Mouse (Mus musculus) T-helper 1 cell (primary cell): ENCODE measurements around the gene Psmd5.
"Not testable (repeated sequence)": the region's sequence is repeated elsewhere in the genome, so short reads cannot be mapped to it uniquely, and the experiment has no call there.

ENCODE experiments used
- in situ Hi-C: fragments of 300-600 bp; cut with MboI, MseI; formaldehyde crosslinking; loops from one replicate; pipeline ENCODE4 v1.15.1; 2025; ENCODE audit warnings: high pct_unique_total_duplicates

The Psmd5 gene

DNA sequence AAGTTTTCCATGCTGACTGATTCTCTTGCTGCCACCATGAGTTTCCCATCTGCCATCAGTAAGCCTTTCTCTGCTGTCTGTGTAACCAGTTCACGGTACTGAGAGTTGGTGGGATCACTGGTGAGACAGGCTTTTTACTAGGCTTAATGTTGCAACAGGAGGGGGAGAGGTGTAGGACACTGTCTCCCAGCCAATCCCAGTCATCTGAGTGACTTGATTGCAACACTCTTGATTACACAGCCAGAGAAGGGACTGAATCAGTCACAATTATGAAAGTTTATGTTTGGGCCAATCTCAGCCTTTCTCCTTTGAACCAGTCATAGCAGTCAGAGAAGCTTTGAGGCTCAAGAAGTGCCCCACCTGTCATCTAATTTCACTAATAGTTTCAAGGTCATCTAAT, 46.7 kb downstream of the Psmd5 start:
- in situ Hi-C loops, result loop anchor here (5.0 kb wide), 1 partner anchor 44 kb away; the partner anchor contains the start of genes Cutal and Psmd5

DNA sequence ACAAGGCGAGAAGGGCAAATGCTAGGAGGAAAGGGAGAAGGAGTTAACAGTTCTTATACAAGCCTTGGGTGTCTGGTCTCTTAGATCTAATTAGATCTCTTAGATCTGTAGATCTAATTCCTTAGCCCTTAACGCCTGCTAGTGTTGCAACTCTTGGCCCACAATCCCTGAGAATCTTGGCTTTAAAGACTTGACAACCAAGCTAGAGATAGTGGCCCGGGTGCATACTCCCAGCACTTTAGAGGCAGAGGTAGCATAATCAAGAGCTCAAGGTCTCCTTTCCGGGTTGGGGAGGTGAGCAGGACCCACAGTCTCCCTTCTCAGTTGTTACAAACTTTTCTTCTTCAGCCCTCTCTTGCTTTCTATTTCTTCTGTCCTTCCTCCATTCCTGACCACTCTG, 47.2 kb downstream of the Psmd5 start:
- in situ Hi-C loops, result loop anchor here (5.0 kb wide), 1 partner anchor 45 kb away; the partner anchor contains the start of genes Cutal and Psmd5

DNA sequence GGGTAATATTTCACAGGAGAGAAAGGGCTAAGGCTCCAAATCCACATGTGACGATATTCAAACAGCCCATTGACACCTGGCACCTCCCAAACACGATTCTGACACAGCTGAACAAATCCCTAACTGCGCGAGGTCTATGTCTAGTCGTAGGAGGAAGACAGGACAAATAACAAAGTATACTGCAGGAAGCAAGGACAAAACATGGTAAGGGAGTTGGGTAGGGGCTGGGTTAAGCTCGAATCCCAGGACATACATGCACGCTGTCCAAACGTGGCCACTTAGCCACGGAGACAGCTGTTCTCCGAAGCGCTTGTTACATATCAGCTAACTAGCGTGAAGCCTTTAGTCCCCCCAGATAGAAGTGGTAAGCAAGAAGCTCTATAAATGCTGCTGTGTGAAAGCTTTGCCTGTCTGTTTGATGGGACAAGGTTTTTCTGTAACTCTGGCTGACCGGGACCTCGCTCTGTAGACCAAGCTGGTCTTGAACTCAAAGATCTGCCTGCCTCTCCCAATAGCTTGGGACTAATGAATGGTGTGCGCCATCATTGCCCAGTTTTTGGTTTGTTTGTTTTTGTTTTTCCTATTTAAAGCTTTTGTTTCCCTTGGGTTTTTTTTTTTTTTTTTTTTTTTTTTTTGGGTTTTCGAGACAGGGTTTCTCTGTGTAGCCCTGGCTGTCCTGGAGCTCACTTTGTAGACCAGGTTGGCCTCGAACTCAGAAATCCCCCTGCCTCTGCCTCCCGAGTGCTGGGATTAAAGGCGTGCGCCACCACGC, 48.1 kb downstream of the Psmd5 start:
- in situ Hi-C loops, result loop anchor here (5.0 kb wide), 1 partner anchor 46 kb away; the partner anchor contains the start of genes Cutal and Psmd5

DNA sequence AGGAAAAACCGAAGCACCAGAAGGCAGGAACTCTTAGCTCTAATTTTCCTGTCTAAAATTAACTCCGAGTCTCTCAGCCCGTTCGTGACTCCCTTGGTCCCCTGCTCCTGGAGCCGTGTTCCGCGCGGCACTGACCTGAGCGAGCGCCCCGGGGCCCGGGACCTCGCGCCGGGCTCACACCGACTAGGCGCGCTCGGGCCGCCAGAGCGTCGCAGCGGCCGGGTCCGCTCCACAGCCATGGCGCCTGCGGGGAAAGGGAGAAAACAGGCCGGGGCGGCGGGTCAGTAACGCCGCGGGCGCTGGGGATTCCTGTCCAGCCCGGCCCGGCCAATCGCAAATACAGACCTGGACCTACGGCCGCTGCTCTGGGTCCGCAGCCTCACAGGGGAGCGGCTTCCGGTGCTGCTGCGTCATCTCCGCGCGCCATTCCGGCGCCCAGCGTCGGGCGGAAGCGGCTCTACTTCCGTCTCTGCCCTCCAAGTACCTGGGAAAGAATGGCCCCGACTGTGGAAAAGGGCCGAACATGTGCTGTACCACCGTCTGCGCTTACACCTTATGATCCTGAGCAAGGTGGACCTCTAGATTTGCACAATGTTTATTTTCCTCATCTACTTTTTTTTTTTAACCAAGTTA, 48.8 kb downstream of the Psmd5 start, which contains the start of gene Fbxw2:
Gene Fbxw2 (minus strand): TSS at position 485 of the 633 bp plus-strand sequence.
- in situ Hi-C loops, result loop anchor here (5.0 kb wide), 1 partner anchor 46 kb away; the partner anchor contains the start of genes Cutal and Psmd5

DNA sequence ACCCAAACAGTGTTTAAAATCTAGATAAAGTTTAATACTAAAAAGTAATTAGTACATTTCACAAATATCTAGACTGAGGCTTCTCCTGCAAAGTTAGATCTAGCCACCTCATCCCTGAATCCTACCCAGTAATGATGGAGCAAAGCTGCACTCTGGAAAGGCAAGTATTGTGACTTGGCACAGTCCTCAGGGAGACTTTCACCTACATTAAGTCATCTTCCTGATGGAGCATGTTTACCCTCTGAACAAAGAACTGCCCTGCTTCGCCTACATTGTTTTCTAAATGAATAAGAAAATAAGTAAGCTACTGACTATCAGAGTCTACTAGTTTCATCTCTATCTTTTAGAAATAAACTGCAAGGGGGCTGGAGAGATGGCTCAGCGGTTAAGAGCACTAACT, 56.3 kb downstream of the Psmd5 start:
- in situ Hi-C loops, result no loop called here

DNA sequence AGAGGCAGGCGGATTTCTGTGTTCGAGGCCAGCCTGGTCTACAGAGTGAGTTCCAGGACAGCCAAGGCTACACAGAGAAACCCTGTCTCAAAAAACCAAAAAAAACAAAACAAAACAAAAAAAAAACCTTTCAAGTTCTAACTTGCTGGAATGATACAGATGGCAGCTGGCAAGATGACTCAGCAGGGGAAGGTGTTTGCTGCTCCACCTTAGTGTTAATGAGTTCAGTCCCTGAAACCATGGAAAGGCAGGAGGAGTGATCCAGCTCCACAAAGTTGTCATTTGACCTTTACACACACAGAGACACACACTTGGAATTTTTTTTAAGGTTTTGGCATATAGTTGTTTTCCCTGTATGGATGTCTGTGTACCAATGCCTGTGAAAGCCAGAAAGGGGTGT, 58.9 kb downstream of the Psmd5 start:
- in situ Hi-C loops, result not testable (repeated sequence)

DNA sequence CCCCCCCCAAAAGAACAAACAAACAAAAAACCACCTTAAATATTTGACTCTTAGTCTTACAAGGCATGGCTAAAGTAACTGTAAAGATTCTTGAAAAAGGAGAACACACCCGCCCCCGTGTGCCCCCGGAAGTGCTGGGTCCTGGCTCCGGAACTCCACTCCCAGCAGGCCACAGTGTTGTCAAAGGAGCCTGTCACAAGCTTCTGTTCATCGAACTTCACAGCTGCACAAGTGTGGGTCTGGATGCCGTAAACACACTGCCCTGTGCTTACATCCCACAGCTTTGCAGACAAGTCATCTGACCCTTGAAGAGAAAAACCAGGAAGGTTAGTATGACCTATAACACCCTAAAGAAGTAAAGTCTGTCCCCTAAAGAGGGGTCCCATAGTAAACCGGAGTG, 62.1 kb downstream of the Psmd5 start:
- in situ Hi-C loops, result no loop called here

DNA sequence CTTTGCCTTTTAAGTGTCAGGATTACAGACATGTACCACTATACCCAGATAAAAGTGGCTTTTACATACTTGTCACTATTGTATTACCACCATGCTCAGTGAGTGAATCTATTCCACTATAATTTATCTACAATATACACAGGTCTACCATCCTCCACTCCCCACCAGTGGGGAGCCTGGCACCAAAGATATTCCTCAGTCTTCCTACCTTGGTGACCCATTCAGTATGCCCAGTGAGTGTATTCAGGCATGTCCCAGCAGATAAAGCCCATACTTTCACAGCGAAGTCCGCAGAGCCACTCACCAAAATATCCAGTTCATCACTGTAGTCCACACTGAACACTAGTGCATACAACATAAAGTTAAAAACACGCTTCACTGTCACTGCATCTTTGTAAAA, 64.0 kb downstream of the Psmd5 start:
- in situ Hi-C loops, result no loop called here

DNA sequence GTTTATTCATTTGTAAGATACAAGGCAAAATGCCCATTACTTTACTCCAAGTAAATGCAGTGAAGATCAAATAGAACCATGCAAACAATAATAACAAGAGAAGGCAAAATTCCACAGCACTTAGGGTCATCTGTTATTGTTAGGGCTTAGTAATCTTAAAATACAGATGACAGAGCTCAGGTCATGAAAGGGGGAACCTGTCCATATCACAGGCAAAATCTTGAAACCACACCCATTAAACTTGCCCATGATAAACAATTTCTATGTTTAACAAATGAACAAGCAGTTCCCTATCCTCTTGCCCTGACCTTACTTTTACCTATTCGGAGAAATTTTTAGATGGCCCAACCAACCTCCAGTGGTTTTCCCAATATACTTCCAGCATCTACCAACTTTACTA, 65.2 kb downstream of the Psmd5 start:
- in situ Hi-C loops, result no loop called here

DNA sequence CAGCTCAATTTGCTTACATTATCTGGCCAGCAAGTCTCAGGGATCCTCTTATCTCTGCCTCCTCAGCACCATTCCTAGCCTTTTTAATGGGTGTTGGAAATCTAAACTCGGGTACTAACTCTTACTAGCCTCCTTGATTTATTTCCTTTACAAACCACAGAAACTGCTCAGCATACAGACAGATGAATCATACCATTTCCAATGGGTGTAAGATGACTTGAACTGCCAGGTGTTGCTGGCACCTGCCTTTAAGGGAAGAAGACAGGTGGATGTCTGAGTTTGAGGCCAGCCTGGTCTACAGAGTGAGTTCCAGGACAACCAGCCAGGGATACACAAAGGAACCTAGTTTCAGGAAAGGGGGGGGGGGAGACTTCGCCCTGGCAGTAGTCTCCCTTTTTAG, 66.7 kb downstream of the Psmd5 start:
- in situ Hi-C loops, result no loop called here

DNA sequence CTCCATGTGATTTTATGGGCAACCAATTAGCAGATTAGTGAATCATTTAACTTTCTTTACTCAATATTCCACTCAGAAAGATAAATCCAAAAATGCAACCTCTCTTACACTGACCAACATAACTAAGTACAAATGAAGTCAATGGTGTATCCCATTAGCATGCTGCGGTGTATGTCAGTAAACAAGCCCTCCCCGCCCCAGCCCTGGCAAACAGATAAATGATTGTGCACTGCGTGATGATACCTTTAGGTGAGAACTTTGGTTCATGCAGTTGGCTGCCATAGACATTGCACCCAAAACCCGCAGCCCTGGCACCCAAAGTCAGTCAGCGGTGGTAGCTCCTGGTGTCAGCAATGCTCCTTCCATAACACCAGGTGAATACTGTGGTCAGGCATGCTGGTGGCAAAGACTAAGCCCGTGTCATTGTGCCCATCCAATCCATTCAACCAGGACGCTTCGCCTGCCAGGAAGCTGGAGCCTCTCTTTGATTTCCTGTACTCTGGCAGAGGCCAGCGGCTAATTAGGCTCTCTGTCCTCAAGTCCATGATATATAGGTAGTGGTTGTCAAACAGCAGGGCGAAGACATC, 69.3 kb downstream of the Psmd5 start:
- in situ Hi-C loops, result no loop called here

DNA sequence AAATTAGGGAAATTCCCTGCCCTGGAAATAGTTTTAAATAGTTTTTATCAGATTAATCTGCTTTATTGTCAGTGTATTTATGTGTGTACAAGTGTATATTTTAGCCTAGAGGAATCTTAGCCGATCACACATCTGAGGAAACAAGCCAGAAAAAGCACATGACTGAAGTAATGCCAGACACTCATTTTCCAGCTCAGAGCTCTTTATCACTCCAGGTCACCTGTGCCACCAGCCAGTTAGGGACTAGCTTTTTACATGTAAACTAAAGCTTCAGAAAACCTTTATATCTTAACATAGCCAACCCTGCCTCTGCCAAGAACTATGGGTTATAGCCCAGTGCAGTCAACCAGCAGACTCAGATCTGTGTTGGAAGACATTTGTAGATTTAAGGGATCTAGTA, 70.0 kb downstream of the Psmd5 start:
- in situ Hi-C loops, result no loop called here

DNA sequence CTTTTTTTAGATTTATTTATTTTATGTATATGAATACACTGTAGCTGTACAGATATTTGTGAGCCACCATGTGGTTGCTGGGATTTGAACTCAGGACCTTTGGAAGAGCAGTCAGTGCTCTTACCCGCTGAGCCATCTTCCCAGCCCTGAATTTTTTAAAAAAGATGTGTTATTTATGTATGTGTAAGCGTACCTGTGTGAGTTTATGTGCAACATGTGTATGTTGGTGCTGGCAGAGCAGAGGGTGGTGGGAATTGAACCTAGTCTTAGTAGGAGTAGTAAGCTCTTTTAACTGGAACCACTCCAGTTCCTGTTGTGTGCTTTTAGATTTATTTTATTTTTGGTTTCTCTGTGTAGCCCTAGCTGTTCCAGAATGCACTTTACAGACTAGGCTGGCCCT, 70.6 kb downstream of the Psmd5 start:
- in situ Hi-C loops, result no loop called here

DNA sequence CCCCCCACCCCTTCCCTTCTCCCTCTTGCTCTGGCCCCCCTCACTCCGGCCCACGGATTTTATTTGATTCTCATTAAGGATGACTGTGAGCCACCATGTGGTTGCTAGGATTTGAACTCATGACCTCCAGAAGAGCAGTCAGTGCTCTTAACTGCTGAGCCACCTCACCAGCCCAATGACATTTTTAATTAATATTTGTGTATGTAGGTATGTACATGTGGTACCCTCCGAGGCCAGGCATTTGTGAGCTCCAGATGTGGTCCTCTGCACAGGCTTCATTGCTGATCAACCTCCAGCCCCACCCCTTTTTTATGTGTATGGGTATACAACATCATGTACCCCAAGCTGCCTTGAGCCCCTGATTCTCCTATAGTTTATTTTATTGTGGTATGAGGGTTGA, 71.0 kb downstream of the Psmd5 start:
- in situ Hi-C loops, result no loop called here

DNA sequence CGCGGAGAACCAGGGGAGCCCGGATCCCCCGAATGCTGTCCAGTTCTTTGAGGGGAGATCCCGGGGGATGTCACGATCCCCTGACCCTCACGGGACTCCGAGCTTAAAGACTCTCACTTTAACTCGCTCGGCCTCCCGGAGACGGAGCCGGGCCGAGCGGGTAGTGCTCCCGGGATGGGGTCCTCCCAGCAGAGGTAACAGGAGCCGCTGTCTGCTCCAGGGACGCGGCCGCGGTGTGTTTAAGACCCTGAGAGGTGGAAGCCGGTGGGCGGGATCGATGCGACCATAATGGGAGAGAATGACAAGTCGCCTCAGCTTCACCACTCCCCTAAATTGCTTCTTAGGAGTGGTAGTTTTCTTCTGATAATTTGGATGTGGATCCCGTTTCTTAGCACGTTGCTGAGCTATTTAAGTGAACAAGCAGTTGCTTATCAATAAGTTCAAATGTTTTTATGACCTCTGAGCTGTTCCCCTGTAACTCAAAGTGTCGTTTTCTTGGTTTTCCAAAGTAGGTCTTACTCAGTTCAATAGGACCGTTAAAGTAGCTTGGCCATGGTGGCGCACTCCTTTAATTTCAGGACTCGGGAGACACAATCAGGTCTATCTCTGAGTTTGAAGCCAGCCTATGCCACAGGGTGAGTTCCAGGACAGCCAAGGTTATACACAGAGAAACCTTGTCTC, 72.1 kb downstream of the Psmd5 start:
- in situ Hi-C loops, result not testable (repeated sequence)

DNA sequence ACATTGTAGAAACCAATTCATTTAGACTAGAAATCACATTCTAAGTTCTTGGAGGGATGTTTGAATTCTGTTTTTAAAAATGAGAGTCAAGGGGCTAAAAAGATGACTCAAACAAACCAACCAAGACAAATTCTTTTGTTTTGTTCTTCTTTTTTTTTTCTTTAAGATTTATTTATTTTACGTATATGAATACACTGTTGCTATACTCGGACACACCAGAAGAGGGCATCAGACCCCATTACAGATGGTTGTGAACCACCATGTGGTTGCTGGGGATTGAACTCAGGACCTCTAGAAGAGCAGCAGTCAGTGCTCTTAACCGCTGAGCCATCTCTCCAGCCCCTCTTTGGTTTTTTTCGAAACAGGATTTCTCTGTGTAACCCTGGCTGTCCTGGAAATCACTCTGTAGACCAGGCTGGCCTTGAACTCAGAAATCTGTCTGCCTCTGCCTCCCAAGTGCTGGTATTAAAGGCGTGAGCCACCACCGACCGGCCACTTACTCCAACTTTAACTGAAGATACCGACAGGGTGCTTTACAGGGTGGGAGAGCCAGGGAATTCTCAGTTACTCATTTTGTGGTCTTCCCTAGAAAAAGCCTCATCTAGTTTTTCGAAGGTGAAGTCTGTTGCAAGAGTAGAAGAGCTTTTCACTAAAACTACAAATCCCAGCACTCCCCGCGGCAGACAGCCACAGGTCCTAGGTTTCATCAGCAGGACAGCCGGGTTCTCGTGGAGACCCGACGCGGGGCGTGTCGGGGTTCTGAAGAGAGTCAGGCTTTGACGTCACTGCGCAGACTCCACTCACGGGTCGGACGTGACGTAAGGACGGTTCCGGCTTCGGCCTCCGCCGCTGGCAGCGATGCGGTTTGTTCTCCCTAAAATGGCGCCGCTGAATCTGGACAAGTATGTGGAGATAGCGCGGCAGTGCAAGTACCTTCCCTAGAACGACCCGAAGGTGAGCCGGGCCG, 73.0 kb downstream of the Psmd5 start:
- in situ Hi-C loops, result no loop called here

DNA sequence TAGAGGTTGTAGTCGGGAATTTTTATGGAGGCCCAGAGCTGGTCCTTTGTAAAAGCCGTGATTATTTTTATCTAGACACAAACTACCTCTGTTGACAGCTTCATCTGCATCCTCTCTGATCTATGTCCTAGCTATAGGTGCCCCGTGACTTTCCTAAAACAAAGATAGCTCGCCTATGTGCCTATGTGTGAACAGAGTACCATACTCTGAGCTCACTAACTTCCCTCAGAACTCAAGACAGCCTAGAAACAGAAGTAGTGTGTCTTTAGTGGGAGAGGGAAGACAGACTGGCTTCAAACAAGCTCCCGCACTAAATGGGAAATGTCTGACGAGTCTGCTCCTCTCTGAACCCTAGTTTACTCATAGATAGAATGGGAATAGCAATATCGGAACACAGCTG, 74.4 kb downstream of the Psmd5 start:
- in situ Hi-C loops, result no loop called here
